Mouse (Mus musculus): ENCODE results near the gene Plekha6. TPM values are rescaled to one million over a fixed set of nuclear protein-coding genes. Genes with fewer than 3 reads are reported as not detected.

Gene Plekha6
- polyA plus RNA-seq, 1 experiment from 2014 or later, result 6.1 TPM

GRCm38 (mm10) chr1:133187948-133188680, 24.1 kb downstream of the Plekha6 start:
- no peak overlapping the region for H3K4me3 ChIP-seq (ENCODE audit: low read length)
- H3K27ac ChIP-seq (ENCODE audit: low read depth, low read length), result no peak overlapping the region
- H3K4me1 ChIP-seq (ENCODE audit: control insufficient read depth, insufficient read depth, low read length), result peaks cover 6% of the 10 kb centered on the region; the same call in 1 of the 2 replicates
- H3K27me3 ChIP-seq (ENCODE audit: control insufficient read depth, insufficient read depth, low read length), result peaks cover 4% of the 10 kb centered on the region; the same call in 1 of the 2 replicates
- no peak overlapping the region for H3K4me2 ChIP-seq (replicated peaks; ENCODE audit: low read depth, low read length)
- ATAC-seq (ENCODE audit: low FRiP score, low TSS enrichment), result no peak
- 30% methylated on average over 4 of the region's 4 CpGs for WGBS
- H3K9me3 ChIP-seq (ENCODE audit: control insufficient read depth, low read length), result no peaks in the 10 kb centered on the region
- no peak overlapping the region for H3K9ac ChIP-seq (ENCODE audit: low read depth, low read length)
- no peaks in the 10 kb centered on the region for H3K36me3 ChIP-seq (ENCODE audit: control insufficient read depth, insufficient read depth, low read length)

GRCm38 (mm10) chr1:133188719-133189118, 24.7 kb downstream of the Plekha6 start:
- H3K4me2 ChIP-seq (replicated peaks; ENCODE audit: low read depth, low read length), result no peak overlapping the region
- H3K36me3 ChIP-seq (ENCODE audit: control insufficient read depth, insufficient read depth, low read length), result no peaks in the 10 kb centered on the region
- H3K27me3 ChIP-seq (ENCODE audit: control insufficient read depth, insufficient read depth, low read length), result no peaks in the 10 kb centered on the region; the same call in 1 of the 2 replicates
- no peak overlapping the region for H3K9ac ChIP-seq (ENCODE audit: low read depth, low read length)
- 79% methylated on average over 8 of the region's 8 CpGs for WGBS
- no peak overlapping the region for H3K27ac ChIP-seq (ENCODE audit: low read depth, low read length)
- no peak for ATAC-seq (ENCODE audit: low FRiP score, low TSS enrichment)
- H3K9me3 ChIP-seq (ENCODE audit: control insufficient read depth, low read length), result no peaks in the 10 kb centered on the region
- H3K4me3 ChIP-seq (ENCODE audit: low read length), result no peak overlapping the region
- peaks cover 8% of the 10 kb centered on the region; the same call in 1 of the 2 replicates for H3K4me1 ChIP-seq (ENCODE audit: control insufficient read depth, insufficient read depth, low read length)

- Histone ChIP-seq H3K27me3 (ENCODE audit: control insufficient read depth, insufficient read depth, low read length) (no peaks in the 10 kb centered on the region; the same call in 1 of the 2 replicates), H3K4me1 (ENCODE audit: control insufficient read depth, insufficient read depth, low read length) (peaks cover 10% of the 10 kb centered on the region; the same call in 1 of the 2 replicates), H3K4me2 (replicated peaks; ENCODE audit: low read depth, low read length) (no peak overlapping the region), H3K36me3 (ENCODE audit: control insufficient read depth, insufficient read depth, low read length) (no peaks in the 10 kb centered on the region), H3K9me3 (ENCODE audit: control insufficient read depth, low read length) (no peaks in the 10 kb centered on the region), H3K27ac (ENCODE audit: low read depth, low read length) (no peak overlapping the region), H3K4me3 (ENCODE audit: low read length) (no peak overlapping the region), H3K9ac (ENCODE audit: low read depth, low read length) (no peak overlapping the region)
- no peak for ATAC-seq (ENCODE audit: low FRiP score, low TSS enrichment)
Observed at GRCm38 (mm10) chr1:133189471-133189870, 25.5 kb downstream of the Plekha6 start.

- Histone ChIP-seq H3K9me3 (ENCODE audit: control insufficient read depth, low read length) (no peaks in the 10 kb centered on the region), H3K9ac (ENCODE audit: low read depth, low read length) (no peak overlapping the region), H3K27me3 (ENCODE audit: control insufficient read depth, insufficient read depth, low read length) (no peaks in the 10 kb centered on the region; the same call in 1 of the 2 replicates), H3K36me3 (ENCODE audit: control insufficient read depth, insufficient read depth, low read length) (no peaks in the 10 kb centered on the region), H3K27ac (ENCODE audit: low read depth, low read length) (no peak overlapping the region), H3K4me3 (ENCODE audit: low read length) (no peak overlapping the region), H3K4me2 (replicated peaks; ENCODE audit: low read depth, low read length) (no peak overlapping the region), H3K4me1 (ENCODE audit: control insufficient read depth, insufficient read depth, low read length) (peaks cover 10% of the 10 kb centered on the region; the same call in 1 of the 2 replicates)
- ATAC-seq (ENCODE audit: low FRiP score, low TSS enrichment), result no peak
- WGBS, result 74% methylated on average over 9 of the region's 9 CpGs
Observed at GRCm38 (mm10) chr1:133190550-133190949, 26.5 kb downstream of the Plekha6 start.

- Histone ChIP-seq H3K36me3 (ENCODE audit: control insufficient read depth, insufficient read depth, low read length) (no peaks in the 10 kb centered on the region), H3K27me3 (ENCODE audit: control insufficient read depth, insufficient read depth, low read length) (no peaks in the 10 kb centered on the region), H3K27ac (ENCODE audit: low read depth, low read length) (no peak overlapping the region), H3K9me3 (ENCODE audit: control insufficient read depth, low read length) (no peaks in the 10 kb centered on the region), H3K4me3 (ENCODE audit: low read length) (no peak overlapping the region), H3K4me1 (ENCODE audit: control insufficient read depth, insufficient read depth, low read length) (peaks cover 10% of the 10 kb centered on the region; the same call in 1 of the 2 replicates), H3K9ac (ENCODE audit: low read depth, low read length) (no peak overlapping the region), H3K4me2 (replicated peaks; ENCODE audit: low read depth, low read length) (no peak overlapping the region)
- no peak for ATAC-seq (ENCODE audit: low FRiP score, low TSS enrichment)
- 39% methylated on average over 6 of the region's 6 CpGs for WGBS
Observed at GRCm38 (mm10) chr1:133196181-133196580, 32.2 kb downstream of the Plekha6 start.

GRCm38 (mm10) chr1:133197266-133197665, 33.3 kb downstream of the Plekha6 start:
- no peak overlapping the region for H3K4me3 ChIP-seq (ENCODE audit: low read length)
- no peak overlapping the region for H3K27ac ChIP-seq (ENCODE audit: low read depth, low read length)
- ATAC-seq (ENCODE audit: low FRiP score, low TSS enrichment), result no peak
- WGBS, result 70% methylated on average over 6 of the region's 6 CpGs
- H3K9me3 ChIP-seq (ENCODE audit: control insufficient read depth, low read length), result no peaks in the 10 kb centered on the region
- no peaks in the 10 kb centered on the region for H3K27me3 ChIP-seq (ENCODE audit: control insufficient read depth, insufficient read depth, low read length)
- H3K4me1 ChIP-seq (ENCODE audit: control insufficient read depth, insufficient read depth, low read length), result peaks cover 10% of the 10 kb centered on the region; the same call in 1 of the 2 replicates
- no peak overlapping the region for H3K9ac ChIP-seq (ENCODE audit: low read depth, low read length)
- H3K4me2 ChIP-seq (replicated peaks; ENCODE audit: low read depth, low read length), result no peak overlapping the region
- no peaks in the 10 kb centered on the region for H3K36me3 ChIP-seq (ENCODE audit: control insufficient read depth, insufficient read depth, low read length)

- WGBS, result 66% methylated on average over 7 of the region's 7 CpGs
- no peaks in the 10 kb centered on the region for H3K9me3 ChIP-seq (ENCODE audit: control insufficient read depth, low read length)
- no peaks in the 10 kb centered on the region for H3K27me3 ChIP-seq (ENCODE audit: control insufficient read depth, insufficient read depth, low read length)
- no peak for ATAC-seq (ENCODE audit: low FRiP score, low TSS enrichment)
- H3K9ac ChIP-seq (ENCODE audit: low read depth, low read length), result no peak overlapping the region
- H3K4me3 ChIP-seq (ENCODE audit: low read length), result no peak overlapping the region
- no peaks in the 10 kb centered on the region for H3K4me1 ChIP-seq (ENCODE audit: control insufficient read depth, insufficient read depth, low read length)
- no peak overlapping the region for H3K4me2 ChIP-seq (replicated peaks; ENCODE audit: low read depth, low read length)
- H3K27ac ChIP-seq (ENCODE audit: low read depth, low read length), result no peak overlapping the region
- no peaks in the 10 kb centered on the region for H3K36me3 ChIP-seq (ENCODE audit: control insufficient read depth, insufficient read depth, low read length)
Observed at GRCm38 (mm10) chr1:133199706-133200105, 35.7 kb downstream of the Plekha6 start.

- Histone ChIP-seq H3K36me3 (ENCODE audit: control insufficient read depth, insufficient read depth, low read length) (no peaks in the 10 kb centered on the region), H3K27ac (ENCODE audit: low read depth, low read length) (no peak overlapping the region), H3K9ac (ENCODE audit: low read depth, low read length) (no peak overlapping the region), H3K4me3 (ENCODE audit: low read length) (no peak overlapping the region), H3K27me3 (ENCODE audit: control insufficient read depth, insufficient read depth, low read length) (no peaks in the 10 kb centered on the region), H3K4me1 (ENCODE audit: control insufficient read depth, insufficient read depth, low read length) (no peaks in the 10 kb centered on the region), H3K4me2 (replicated peaks; ENCODE audit: low read depth, low read length) (no peak overlapping the region), H3K9me3 (ENCODE audit: control insufficient read depth, low read length) (no peaks in the 10 kb centered on the region)
- WGBS, result 26% methylated on average over 4 of the region's 4 CpGs
- ATAC-seq (ENCODE audit: low FRiP score, low TSS enrichment), result peak; percentile 18; the same call in 1 of the 2 replicates
Observed at GRCm38 (mm10) chr1:133201499-133201898, 37.5 kb downstream of the Plekha6 start.

GRCm38 (mm10) chr1:133203701-133204100, 39.7 kb downstream of the Plekha6 start:
- WGBS, result 49% methylated on average over 2 of the region's 2 CpGs

More at GRCm38 (mm10) chr1:133203701-133204100, 39.7 kb downstream of the Plekha6 start:
- Histone ChIP-seq H3K4me1 (ENCODE audit: control insufficient read depth, insufficient read depth, low read length) (no peaks in the 10 kb centered on the region), H3K9ac (ENCODE audit: low read depth, low read length) (no peak overlapping the region), H3K36me3 (ENCODE audit: control insufficient read depth, insufficient read depth, low read length) (no peaks in the 10 kb centered on the region), H3K4me2 (replicated peaks; ENCODE audit: low read depth, low read length) (no peak overlapping the region), H3K9me3 (ENCODE audit: control insufficient read depth, low read length) (no peaks in the 10 kb centered on the region), H3K27me3 (ENCODE audit: control insufficient read depth, insufficient read depth, low read length) (no peaks in the 10 kb centered on the region), H3K27ac (ENCODE audit: low read depth, low read length) (no peak overlapping the region), H3K4me3 (ENCODE audit: low read length) (no peak overlapping the region)
- no peak for ATAC-seq (ENCODE audit: low FRiP score, low TSS enrichment)

Measured in kidney, embryonic 14.5 days (tissue).